Mouse (Mus musculus): Measurements from ENCODE around the gene Gramd4. TPM values are rescaled to one million over a fixed set of nuclear protein-coding genes. Genes with fewer than 3 reads are reported as not detected.
"Not testable (repeated sequence)": the region's sequence is repeated elsewhere in the genome, so short reads cannot be mapped to it uniquely, and the experiment has no call there.

The Gramd4 gene
- polyA plus RNA-seq, 1 experiment from 2014 or later, result 8.4 TPM

DNA sequence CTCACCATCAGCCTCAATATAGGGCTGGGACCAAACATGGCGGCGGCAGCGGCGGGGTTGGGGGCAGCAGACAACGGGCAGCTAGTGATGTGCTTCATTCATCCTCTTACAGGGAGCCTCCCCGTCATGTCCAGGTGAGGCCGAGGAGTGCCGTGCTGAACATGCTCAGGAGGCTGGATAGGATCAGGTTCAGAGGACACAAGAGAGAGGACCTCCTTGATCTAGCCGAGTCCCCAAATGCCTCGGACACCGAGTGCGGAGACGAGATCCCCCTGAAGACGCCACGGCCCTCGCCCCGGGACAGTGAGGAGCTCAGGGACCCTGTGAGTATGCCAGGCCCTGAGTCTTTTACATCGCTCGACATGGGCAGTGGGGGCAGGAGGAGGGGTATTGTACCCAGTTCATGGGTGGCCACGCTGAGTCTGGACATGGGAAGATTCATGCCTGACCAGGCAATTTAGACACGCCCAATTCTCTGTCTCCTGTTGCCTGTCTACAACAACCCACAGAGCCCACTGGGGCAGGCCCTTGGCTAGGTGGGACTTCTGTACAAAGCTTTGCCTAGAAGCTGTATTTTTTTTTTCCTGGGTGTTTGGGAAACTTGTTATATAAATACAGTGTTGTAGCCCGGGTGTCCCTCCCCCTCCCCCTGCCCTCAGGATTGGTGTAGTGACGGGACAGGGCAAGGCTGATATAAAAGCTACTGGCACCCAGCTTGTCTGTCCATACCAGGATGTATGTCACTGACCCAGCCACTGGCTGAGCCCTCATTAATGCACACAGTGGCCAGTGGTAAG lies 33.9 kb downstream of the Gramd4 start:
- Histone ChIP-seq H3K4me1 (ENCODE audit: control insufficient read depth, insufficient read depth, low read length) (peaks cover 1% of the 10 kb centered on the region; the same call in 1 of the 2 replicates), H3K9me3 (ENCODE audit: control insufficient read depth, low read length) (no peaks in the 10 kb centered on the region), H3K36me3 (ENCODE audit: control insufficient read depth, insufficient read depth, low read length) (no peaks in the 10 kb centered on the region), H3K27ac (replicated peaks; ENCODE audit: low read depth, low read length) (no peak overlapping the region), H3K9ac (ENCODE audit: low read length) (no peak overlapping the region), H3K4me2 (ENCODE audit: low read depth, severe bottlenecking) (no peak overlapping the region), H3K27me3 (ENCODE audit: control insufficient read depth, insufficient read depth, low read length) (no peaks in the 10 kb centered on the region), H3K4me3 (ENCODE audit: low read depth, low read length) (no peak overlapping the region)
- ATAC-seq (ENCODE audit: insufficient number of reproducible peaks, low FRiP score, low TSS enrichment, low read depth) (no peak), DNase-seq (ENCODE audit: low spot score) (no peak)
- 95% methylated on average over 23 of the region's 23 CpGs for WGBS

DNA sequence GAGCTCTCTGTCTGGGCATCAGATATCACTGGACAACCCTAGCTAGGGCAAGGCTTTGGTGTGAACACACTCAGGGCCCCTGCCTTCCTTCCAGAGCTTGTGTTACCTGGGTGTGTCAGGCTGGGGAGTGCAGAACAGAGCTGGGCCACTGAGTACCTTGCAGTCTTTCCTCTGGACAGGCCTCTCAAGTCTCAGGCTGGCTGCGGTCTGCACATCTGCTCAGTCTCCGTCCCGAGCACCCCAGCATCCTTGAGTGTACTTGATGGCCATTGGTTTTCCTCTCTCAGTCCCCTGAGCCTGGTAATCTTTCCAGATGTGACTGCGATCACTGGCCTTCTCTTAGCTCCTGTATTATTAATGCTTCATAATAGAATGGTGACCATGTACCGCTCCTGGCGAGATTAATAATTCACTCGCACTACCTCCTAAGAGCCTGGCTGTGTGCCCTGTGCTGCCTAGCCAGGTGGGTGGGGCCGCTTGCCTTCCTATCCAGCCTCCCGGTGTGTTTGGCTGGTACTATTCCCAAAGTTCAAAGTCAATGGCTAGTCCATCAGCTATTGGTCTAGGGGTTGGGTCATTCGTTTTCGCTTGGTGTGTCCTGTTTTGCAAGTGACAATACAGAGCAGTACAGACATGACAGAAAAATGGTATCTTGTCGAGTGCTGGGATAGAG lies 34.6 kb downstream of the Gramd4 start:
- ATAC-seq (ENCODE audit: insufficient number of reproducible peaks, low FRiP score, low TSS enrichment, low read depth) (no peak), DNase-seq (ENCODE audit: low spot score) (no peak)
- no peak overlapping the region for H3K9ac ChIP-seq (ENCODE audit: low read length)
- no peaks in the 10 kb centered on the region for H3K36me3 ChIP-seq (ENCODE audit: control insufficient read depth, insufficient read depth, low read length)
- H3K9me3 ChIP-seq (ENCODE audit: control insufficient read depth, low read length), result no peaks in the 10 kb centered on the region
- no peaks in the 10 kb centered on the region for H3K27me3 ChIP-seq (ENCODE audit: control insufficient read depth, insufficient read depth, low read length)
- H3K4me1 ChIP-seq (ENCODE audit: control insufficient read depth, insufficient read depth, low read length), result no peaks in the 10 kb centered on the region
- 93% methylated on average over 12 of the region's 12 CpGs for WGBS
- H3K4me3 ChIP-seq (ENCODE audit: low read depth, low read length), result no peak overlapping the region
- H3K27ac ChIP-seq (replicated peaks; ENCODE audit: low read depth, low read length), result no peak overlapping the region
- no peak overlapping the region for H3K4me2 ChIP-seq (ENCODE audit: low read depth, severe bottlenecking)

GRCm38 (mm10) chr15:86093236-86093635 lies 35.7 kb downstream of the Gramd4 start:
- 96% methylated on average over 1 of the region's 1 CpGs for WGBS
- H3K9ac ChIP-seq (ENCODE audit: low read length), result no peak overlapping the region
- ATAC-seq (ENCODE audit: insufficient number of reproducible peaks, low FRiP score, low TSS enrichment, low read depth) (no peak), DNase-seq (ENCODE audit: low spot score) (no peak)
- H3K27me3 ChIP-seq (ENCODE audit: control insufficient read depth, insufficient read depth, low read length), result no peaks in the 10 kb centered on the region
- no peaks in the 10 kb centered on the region for H3K4me1 ChIP-seq (ENCODE audit: control insufficient read depth, insufficient read depth, low read length)
- H3K4me2 ChIP-seq (ENCODE audit: low read depth, severe bottlenecking), result no peak overlapping the region
- H3K27ac ChIP-seq (replicated peaks; ENCODE audit: low read depth, low read length), result no peak overlapping the region
- no peaks in the 10 kb centered on the region for H3K9me3 ChIP-seq (ENCODE audit: control insufficient read depth, low read length)
- H3K36me3 ChIP-seq (ENCODE audit: control insufficient read depth, insufficient read depth, low read length), result no peaks in the 10 kb centered on the region
- H3K4me3 ChIP-seq (ENCODE audit: low read depth, low read length), result no peak overlapping the region

DNA sequence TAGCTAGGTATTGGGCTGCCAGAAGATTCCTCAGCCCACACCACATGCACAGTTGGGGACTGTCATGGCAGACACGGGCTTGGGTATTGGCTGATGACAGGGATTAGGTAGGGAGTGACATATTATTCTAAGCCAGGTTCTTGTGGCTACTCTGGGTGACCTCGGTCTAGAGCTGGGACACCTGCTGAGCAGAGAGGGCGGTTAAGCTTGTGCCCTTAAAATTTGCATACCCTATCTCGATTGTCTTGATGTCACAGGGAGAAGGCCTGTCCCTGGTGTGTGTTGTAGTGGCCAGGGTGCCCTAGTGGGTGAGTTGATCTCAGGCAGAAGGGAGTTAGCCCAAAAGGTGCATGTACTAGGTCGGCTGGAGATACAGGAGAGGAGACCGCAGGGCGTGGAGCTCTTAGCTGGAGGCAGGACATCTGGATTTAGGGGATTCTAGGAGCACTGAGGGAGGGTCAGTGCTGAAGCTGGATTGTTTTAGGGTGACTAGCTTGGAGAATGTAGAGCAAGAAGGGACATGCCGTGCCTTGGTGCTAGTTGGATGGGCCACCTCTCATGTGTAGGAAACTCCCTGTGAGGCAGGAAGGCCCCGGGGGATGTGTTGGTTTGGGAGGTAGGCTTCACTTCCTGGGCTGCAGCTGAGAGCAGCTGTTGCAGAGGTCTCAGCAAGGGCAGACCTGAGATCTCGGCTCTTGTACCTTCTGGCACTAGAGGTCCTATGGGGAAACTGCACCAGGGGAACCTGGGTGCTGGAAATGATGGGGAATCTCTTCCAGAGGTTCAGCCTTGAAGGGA lies 37.0 kb downstream of the Gramd4 start:
- Histone ChIP-seq H3K4me1 (ENCODE audit: control insufficient read depth, insufficient read depth, low read length) (no peaks in the 10 kb centered on the region), H3K4me2 (ENCODE audit: low read depth, severe bottlenecking) (no peak overlapping the region), H3K9ac (ENCODE audit: low read length) (no peak overlapping the region), H3K36me3 (ENCODE audit: control insufficient read depth, insufficient read depth, low read length) (no peaks in the 10 kb centered on the region), H3K9me3 (ENCODE audit: control insufficient read depth, low read length) (no peaks in the 10 kb centered on the region), H3K27ac (replicated peaks; ENCODE audit: low read depth, low read length) (no peak overlapping the region), H3K4me3 (ENCODE audit: low read depth, low read length) (no peak overlapping the region), H3K27me3 (ENCODE audit: control insufficient read depth, insufficient read depth, low read length) (no peaks in the 10 kb centered on the region)
- WGBS, result 81% methylated on average over 10 of the region's 10 CpGs
- no peak for ATAC-seq (ENCODE audit: insufficient number of reproducible peaks, low FRiP score, low TSS enrichment, low read depth)
- DNase-seq (ENCODE audit: low spot score), result no peak

- Histone ChIP-seq H3K27ac (replicated peaks; ENCODE audit: low read depth, low read length) (no peak overlapping the region), H3K4me2 (ENCODE audit: low read depth, severe bottlenecking) (no peak overlapping the region), H3K4me1 (ENCODE audit: control insufficient read depth, insufficient read depth, low read length) (0 out of 2 replicates have a peak, but pooled peaks cover 2% of the 10 kb centered on the region), H3K9me3 (ENCODE audit: control insufficient read depth, low read length) (no peaks in the 10 kb centered on the region), H3K4me3 (ENCODE audit: low read depth, low read length) (no peak overlapping the region), H3K9ac (ENCODE audit: low read length) (no peak overlapping the region), H3K27me3 (ENCODE audit: control insufficient read depth, insufficient read depth, low read length) (no peaks in the 10 kb centered on the region), H3K36me3 (ENCODE audit: control insufficient read depth, insufficient read depth, low read length) (no peaks in the 10 kb centered on the region)
- 90% methylated on average over 17 of the region's 17 CpGs for WGBS
- no peak for ATAC-seq (ENCODE audit: insufficient number of reproducible peaks, low FRiP score, low TSS enrichment, low read depth)
- DNase-seq (ENCODE audit: low spot score), result no peak
These were observed 38.5 kb downstream of the Gramd4 start for GRCm38 (mm10) chr15:86095722-86096603.

GRCm38 (mm10) chr15:86096604-86097020 lies 39.1 kb downstream of the Gramd4 start:
- H3K27ac ChIP-seq (replicated peaks; ENCODE audit: low read depth, low read length); DNase-seq (ENCODE audit: low spot score); H3K27me3 ChIP-seq (ENCODE audit: control insufficient read depth, insufficient read depth, low read length); ATAC-seq (ENCODE audit: insufficient number of reproducible peaks, low FRiP score, low TSS enrichment, low read depth); H3K9ac ChIP-seq (ENCODE audit: low read length); H3K4me2 ChIP-seq (ENCODE audit: low read depth, severe bottlenecking); H3K9me3 ChIP-seq (ENCODE audit: control insufficient read depth, low read length); H3K4me1 ChIP-seq (ENCODE audit: control insufficient read depth, insufficient read depth, low read length); H3K36me3 ChIP-seq (ENCODE audit: control insufficient read depth, insufficient read depth, low read length); H3K4me3 ChIP-seq (ENCODE audit: low read depth, low read length): not testable (repeated sequence)
- WGBS, result 98% methylated on average over 5 of the region's 5 CpGs

DNA sequence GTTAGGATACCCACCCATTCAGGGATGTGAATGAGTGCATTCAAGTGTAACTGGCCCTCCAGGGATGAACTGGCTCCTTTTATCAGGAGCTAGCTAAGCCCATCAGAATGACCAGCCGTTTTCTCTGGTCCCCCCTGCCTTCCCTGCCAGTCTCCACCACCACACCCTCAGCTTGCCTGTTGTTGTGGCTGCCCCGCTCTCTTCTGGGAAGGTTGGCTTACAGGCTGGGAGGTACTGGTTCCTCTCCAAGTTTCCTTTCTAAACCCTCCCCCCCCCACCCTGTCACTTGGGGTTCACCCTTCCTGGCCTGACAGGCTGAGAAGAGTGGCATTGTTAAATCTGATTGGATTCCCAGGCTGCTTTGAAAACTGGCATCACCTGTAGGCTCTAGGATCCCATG lies 40.4 kb downstream of the Gramd4 start:
- WGBS, result 86% methylated on average over 2 of the region's 2 CpGs
- ATAC-seq (ENCODE audit: insufficient number of reproducible peaks, low FRiP score, low TSS enrichment, low read depth) (no peak), DNase-seq (ENCODE audit: low spot score) (no peak)
- no peaks in the 10 kb centered on the region for H3K36me3 ChIP-seq (ENCODE audit: control insufficient read depth, insufficient read depth, low read length)
- H3K9ac ChIP-seq (ENCODE audit: low read length), result no peak overlapping the region
- H3K27ac ChIP-seq (replicated peaks; ENCODE audit: low read depth, low read length), result no peak overlapping the region
- no peaks in the 10 kb centered on the region for H3K27me3 ChIP-seq (ENCODE audit: control insufficient read depth, insufficient read depth, low read length)
- peaks cover 2% of the 10 kb centered on the region; the same call in 1 of the 2 replicates for H3K4me1 ChIP-seq (ENCODE audit: control insufficient read depth, insufficient read depth, low read length)
- H3K4me2 ChIP-seq (ENCODE audit: low read depth, severe bottlenecking), result no peak overlapping the region
- no peaks in the 10 kb centered on the region for H3K9me3 ChIP-seq (ENCODE audit: control insufficient read depth, low read length)
- H3K4me3 ChIP-seq (ENCODE audit: low read depth, low read length), result no peak overlapping the region

Data from limb, embryonic 11.5 days (tissue).